Mouse (Mus musculus) layer of hippocampus, adult 9-10 months (tissue): ENCODE measurements around the gene Cdh4.
A peak's percentile ranks its signal among the peaks of the same experiment; 100 is the strongest.

ENCODE experiments used
- DNase-seq: peaks from one replicate; pipeline ENCODE4 v3.0.0; 2022; ENCODE audit warnings: low spot score

The Cdh4 gene

GRCm38 (mm10) chr2:179598886-179599285, 156.7 kb downstream of the Cdh4 start:
- peak; percentile 9 for DNase-seq

GRCm38 (mm10) chr2:179599886-179600285, 157.7 kb downstream of the Cdh4 start:
- DNase-seq: no peak

- no peak for DNase-seq
Measured at GRCm38 (mm10) chr2:179600347-179600746, 158.1 kb downstream of the Cdh4 start.

GRCm38 (mm10) chr2:179601167-179601566, 158.9 kb downstream of the Cdh4 start:
- DNase-seq: no peak

- DNase-seq: no peak
Measured at GRCm38 (mm10) chr2:179604746-179605145, 162.5 kb downstream of the Cdh4 start.

GRCm38 (mm10) chr2:179605255-179605654, 163.0 kb downstream of the Cdh4 start:
- DNase-seq: no peak

GRCm38 (mm10) chr2:179606341-179606740, 164.1 kb downstream of the Cdh4 start:
- DNase-seq: no peak

- no peak for DNase-seq
Measured at GRCm38 (mm10) chr2:179615906-179616305, 173.7 kb downstream of the Cdh4 start.

GRCm38 (mm10) chr2:179623643-179624473, 181.6 kb downstream of the Cdh4 start:
- DNase-seq: no peak

GRCm38 (mm10) chr2:179627563-179627962, 185.3 kb downstream of the Cdh4 start:
- DNase-seq: no peak

GRCm38 (mm10) chr2:179630720-179631119, 188.5 kb downstream of the Cdh4 start:
- no peak for DNase-seq

- DNase-seq: no peak
Measured at GRCm38 (mm10) chr2:179640576-179641301, 198.5 kb downstream of the Cdh4 start.

- DNase-seq: no peak
Measured at GRCm38 (mm10) chr2:179648573-179649263, 206.5 kb downstream of the Cdh4 start.

GRCm38 (mm10) chr2:179649370-179649769, 207.1 kb downstream of the Cdh4 start:
- DNase-seq: no peak

GRCm38 (mm10) chr2:179650168-179650567, 207.9 kb downstream of the Cdh4 start:
- DNase-seq: no peak

GRCm38 (mm10) chr2:179655506-179655905, 213.3 kb downstream of the Cdh4 start:
- no peak for DNase-seq

- DNase-seq: no peak
Measured at GRCm38 (mm10) chr2:179659254-179659653, 217.0 kb downstream of the Cdh4 start.

- no peak for DNase-seq
Measured at GRCm38 (mm10) chr2:179661998-179662714, 219.9 kb downstream of the Cdh4 start.

- no peak for DNase-seq
Measured at GRCm38 (mm10) chr2:179662739-179663138, 220.5 kb downstream of the Cdh4 start.

- no peak for DNase-seq
Measured at GRCm38 (mm10) chr2:179663652-179664051, 221.4 kb downstream of the Cdh4 start.

- DNase-seq: no peak
Measured at GRCm38 (mm10) chr2:179664171-179664608, 222.0 kb downstream of the Cdh4 start.

GRCm38 (mm10) chr2:179670689-179671088, 228.5 kb downstream of the Cdh4 start:
- DNase-seq: no peak
